Mouse (Mus musculus) c-Kit-positive CD71-negative TER-119-negative erythroid progenitor cells, embryonic 14.5 days (primary cell): ENCODE measurements around the gene Chat.
"Not testable (repeated sequence)": the region's sequence is repeated elsewhere in the genome, so short reads cannot be mapped to it uniquely, and the experiment has no call there.

Source experiments
- DNase-seq: peaks from one replicate; pipeline ENCODE4 v3.0.0-alpha.2; 2013; ENCODE audit warnings: low read depth

Gene Chat

GRCm38 (mm10) chr14:32452552-32452951, 13.2 kb downstream of the Chat start:
- DNase-seq = no peak

GRCm38 (mm10) chr14:32446989-32447388, 18.8 kb downstream of the Chat start:
- DNase-seq = no peak

GRCm38 (mm10) chr14:32443446-32443845, 22.3 kb downstream of the Chat start:
- no peak for DNase-seq

- no peak for DNase-seq
Observed at GRCm38 (mm10) chr14:32439744-32440143, 26.0 kb downstream of the Chat start.

GRCm38 (mm10) chr14:32439316-32439715, 26.5 kb downstream of the Chat start:
- no peak for DNase-seq

- DNase-seq = no peak
Observed at GRCm38 (mm10) chr14:32437352-32437793, 28.4 kb downstream of the Chat start.

GRCm38 (mm10) chr14:32429030-32429602, 36.7 kb downstream of the Chat start:
- no peak for DNase-seq

GRCm38 (mm10) chr14:32423946-32424345, 41.8 kb downstream of the Chat start:
- no peak for DNase-seq

- DNase-seq = no peak
Observed at GRCm38 (mm10) chr14:32418747-32419146, 47.0 kb downstream of the Chat start.

GRCm38 (mm10) chr14:32412075-32412474, 53.7 kb downstream of the Chat start:
- no peak for DNase-seq

- DNase-seq = no peak
Observed at GRCm38 (mm10) chr14:32410084-32410483, 55.7 kb downstream of the Chat start.

GRCm38 (mm10) chr14:32405399-32405798, 60.4 kb downstream of the Chat start:
- not testable (repeated sequence) for DNase-seq

- DNase-seq = peak; percentile 42
Observed at GRCm38 (mm10) chr14:32388196-32388595, 77.6 kb downstream of the Chat start, which contains the start of gene 1700024G13Rik. TSS of gene 1700024G13Rik (minus strand) at chr14:32388391.

- DNase-seq = no peak
Observed at GRCm38 (mm10) chr14:32381619-32382018, 84.2 kb downstream of the Chat start.

- no peak for DNase-seq
Observed at GRCm38 (mm10) chr14:32381066-32381465, 84.7 kb downstream of the Chat start.

- no peak for DNase-seq
Observed at GRCm38 (mm10) chr14:32380099-32380480, 85.7 kb downstream of the Chat start.

- DNase-seq = no peak
Observed at GRCm38 (mm10) chr14:32379395-32380098, 86.2 kb downstream of the Chat start.

- no peak for DNase-seq
Observed at GRCm38 (mm10) chr14:32372510-32372909, 93.3 kb downstream of the Chat start.

GRCm38 (mm10) chr14:32369756-32370155, 96.0 kb downstream of the Chat start:
- DNase-seq = no peak

- DNase-seq = no peak
Observed at GRCm38 (mm10) chr14:32364359-32364758, 101.4 kb downstream of the Chat start.
